In the genomic region with DNA sequence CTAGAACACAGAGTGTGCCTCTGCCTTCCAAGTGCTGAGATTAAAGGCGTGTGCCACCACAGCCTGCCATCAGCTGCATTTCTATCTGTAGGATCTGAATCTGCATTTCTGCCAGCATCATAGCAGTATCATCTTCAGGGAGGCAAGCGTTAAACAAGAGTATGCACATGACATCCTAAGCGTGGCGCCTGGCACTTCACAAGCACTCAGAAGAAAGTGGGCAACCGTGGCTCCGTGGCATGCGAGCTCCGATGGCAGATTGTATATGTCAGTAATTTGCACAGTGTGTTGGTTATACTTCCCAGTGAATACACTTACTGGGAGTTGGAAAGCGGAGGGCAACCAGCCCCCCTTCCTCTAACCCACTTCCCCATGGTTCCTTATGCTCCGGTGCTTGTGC, we compare ENCODE assay signal across 28 mouse cellular contexts. TPM values are rescaled to one million over a fixed set of nuclear protein-coding genes. Genes with fewer than 3 reads are reported as not detected.
DNase-seq lines count a peak whose midpoint lies in the region; ATAC-seq and TF ChIP-seq lines count a peak whose summit lies in the region.
"Had no signal": no experiment of that assay in that cellular context is flagged by ENCODE, and none has a peak within 500 bp of the region (broad histone marks: within the 10 kb centered on the region; RNA-seq: fewer than 3 reads in every experiment).

No protein-coding gene starts in this region.

- H3K4me1 ChIP-seq in forebrain, embryonic 15.5 days = no peaks in the 10 kb centered on the region
- no peaks in the 10 kb centered on the region for H3K4me1 ChIP-seq in forebrain, embryonic 10.5 days
- H3K4me1 ChIP-seq in midbrain, embryonic 14.5 days (ENCODE audit: control insufficient read depth, insufficient read depth, low read length) = no peaks in the 10 kb centered on the region
- H3K4me1 ChIP-seq: embryonic facial prominence, embryonic 10.5 days; embryonic facial prominence, embryonic 13.5 days; heart, embryonic 13.5 days; hindbrain, embryonic 12.5 days; hindbrain, embryonic 15.5 days had no signal

- DNase-seq in forebrain, embryonic 10.5 days (ENCODE audit: extremely low spot score, low spot score) = no peak
- no peak for DNase-seq in frontal cortex, postnatal 14 days (ENCODE audit: low spot score in 2 of 2)
- peak; percentile 50 for DNase-seq in brain, embryonic 14.5 days (ENCODE audit: low read depth)
- DNase-seq in midbrain, embryonic 14.5 days = no peak
- DNase-seq: adrenal gland, postnatal 10 days; adrenal gland, postnatal 36 days; B cell, adult 2 months; cerebellum, adult 11-12 months; cerebellum, adult 8-10 months; cerebellum, postnatal 10 days; cerebellum, postnatal 36 days; embryo, embryonic 11 days; gastrocnemius, postnatal 10 days; gastrocnemius, postnatal 36 days; heart, adult 2 months; kidney, adult 2 months had no signal

- H3K4me2 ChIP-seq in forebrain, embryonic 15.5 days (replicated peaks) = no peak overlapping the region
- H3K4me2 ChIP-seq in midbrain, embryonic 14.5 days (ENCODE audit: low read length) = no peak overlapping the region
- H3K4me2 ChIP-seq: embryonic facial prominence, embryonic 13.5 days; heart, embryonic 13.5 days; hindbrain, embryonic 12.5 days; hindbrain, embryonic 15.5 days had no signal

- H3K9ac ChIP-seq in forebrain, embryonic 15.5 days (replicated peaks) = no peak overlapping the region
- H3K9ac ChIP-seq in midbrain, embryonic 14.5 days (replicated peaks; ENCODE audit: low read length) = no peak overlapping the region
- H3K9ac ChIP-seq: embryonic facial prominence, embryonic 13.5 days; heart, embryonic 13.5 days; hindbrain, embryonic 12.5 days; hindbrain, embryonic 15.5 days had no signal

- H3K27ac ChIP-seq in forebrain, embryonic 15.5 days (replicated peaks) = no peak overlapping the region
- H3K27ac ChIP-seq in forebrain, embryonic 10.5 days = no peak overlapping the region
- no peak overlapping the region for H3K27ac ChIP-seq in midbrain, embryonic 14.5 days (replicated peaks; ENCODE audit: low read depth, low read length)
- H3K27ac ChIP-seq: embryonic facial prominence, embryonic 10.5 days; embryonic facial prominence, embryonic 13.5 days; heart, adult 2 months; heart, embryonic 10.5 days; heart, embryonic 13.5 days; hindbrain, embryonic 12.5 days; hindbrain, embryonic 15.5 days had no signal

- H3K9me3 ChIP-seq in forebrain, embryonic 15.5 days = no peaks in the 10 kb centered on the region
- no peaks in the 10 kb centered on the region for H3K9me3 ChIP-seq in forebrain, embryonic 10.5 days
- no peaks in the 10 kb centered on the region for H3K9me3 ChIP-seq in midbrain, embryonic 14.5 days (ENCODE audit: control insufficient read depth, low read length)
- H3K9me3 ChIP-seq: embryonic facial prominence, embryonic 10.5 days; embryonic facial prominence, embryonic 13.5 days; G1E; heart, embryonic 10.5 days; heart, embryonic 13.5 days; hindbrain, embryonic 12.5 days; hindbrain, embryonic 15.5 days had no signal

- WGBS in forebrain, embryonic 15.5 days = 78% methylated on average over 10 of the region's 10 CpGs
- WGBS in forebrain, embryonic 10.5 days = 89% methylated on average over 10 of the region's 10 CpGs
- 88% methylated on average over 10 of the region's 10 CpGs for WGBS in midbrain, embryonic 14.5 days

- no peak for TF ChIP-seq CTCF in brain, embryonic 14.5 days (IDR thresholded peaks at IDR 0.05; ENCODE audit: borderline replicate concordance, extremely low read depth, insufficient read depth, insufficient read length)

- no peaks in the 10 kb centered on the region for H3K36me3 ChIP-seq in forebrain, embryonic 15.5 days
- H3K36me3 ChIP-seq in forebrain, embryonic 10.5 days (replicated peaks) = no peaks in the 10 kb centered on the region
- H3K36me3 ChIP-seq in midbrain, embryonic 14.5 days (ENCODE audit: control insufficient read depth, insufficient read depth, low read length) = no peaks in the 10 kb centered on the region
- H3K36me3 ChIP-seq: embryonic facial prominence, embryonic 10.5 days; embryonic facial prominence, embryonic 13.5 days; G1E; heart, embryonic 10.5 days; heart, embryonic 13.5 days; hindbrain, embryonic 12.5 days; hindbrain, embryonic 15.5 days had no signal

- H3K27me3 ChIP-seq in forebrain, embryonic 15.5 days = no peaks in the 10 kb centered on the region
- H3K27me3 ChIP-seq in forebrain, embryonic 10.5 days (ENCODE audit: poor library complexity, severe bottlenecking) = no peaks in the 10 kb centered on the region
- no peaks in the 10 kb centered on the region for H3K27me3 ChIP-seq in midbrain, embryonic 14.5 days (ENCODE audit: control insufficient read depth, insufficient read depth, low read length)
- H3K27me3 ChIP-seq: embryonic facial prominence, embryonic 13.5 days; heart, embryonic 13.5 days; hindbrain, embryonic 12.5 days; hindbrain, embryonic 15.5 days; Patski had no signal

- peak; percentile 75; the same call in 1 of the 2 replicates for ATAC-seq in forebrain, embryonic 15.5 days (replicated peaks)
- ATAC-seq in frontal cortex, adult (ENCODE audit: low TSS enrichment) = peak; percentile 59; the same call in 1 of the 2 replicates
- ATAC-seq in midbrain, embryonic 14.5 days (ENCODE audit: low FRiP score, low TSS enrichment) = no peak
- ATAC-seq: intestine, postnatal 0 days; Patski had no signal

- H3K4me3 ChIP-seq in forebrain, embryonic 15.5 days = no peak overlapping the region
- no peak overlapping the region for H3K4me3 ChIP-seq in forebrain, embryonic 10.5 days
- H3K4me3 ChIP-seq in midbrain, embryonic 14.5 days (replicated peaks; ENCODE audit: low read depth, low read length) = no peak overlapping the region
- H3K4me3 ChIP-seq: embryonic facial prominence, embryonic 10.5 days; embryonic facial prominence, embryonic 13.5 days; erythroblast, embryonic 14.5 days; heart, adult 2 months; heart, embryonic 10.5 days; heart, embryonic 13.5 days; hindbrain, embryonic 12.5 days; hindbrain, embryonic 15.5 days had no signal

- TF ChIP-seq POLR2A in brain, embryonic 14.5 days (IDR thresholded peaks at IDR 0.05; ENCODE audit: borderline replicate concordance, extremely low read depth, insufficient read depth, insufficient read length, poor library complexity, severe bottlenecking) = no peak

RNA-seq across cellular contexts. Expression of a gene that starts 25.3 kb away (rescaled TPM):
- polyA plus RNA-seq in forebrain, embryonic 15.5 days (2015; fragmentation: Nextera tagmentation; extraction: Ambion mirVana) = 0.17 and 0.24 TPM in 2 replicates
- polyA plus RNA-seq in forebrain, embryonic 10.5 days (2016; fragmentation: Nextera tagmentation; extraction: Ambion mirVana) = 0.07 and 0.27 TPM in 2 replicates
- 0.14 TPM in 2 replicates for polyA plus RNA-seq in brain, embryonic 14.5 days (2012; rRNA removed)
- polyA plus RNA-seq in midbrain, embryonic 14.5 days (2014; fragmentation: Nextera tagmentation; extraction: Ambion mirVana) = 0.22 and 0.53 TPM in 2 replicates
- polyA plus RNA-seq: hindbrain, embryonic 15.5 days had no signal

RNA-seq across cellular contexts. Expression of a gene that starts 28.6 kb away (rescaled TPM):
- 2.3 and 2.8 TPM in 2 replicates for polyA plus RNA-seq in forebrain, embryonic 15.5 days (2015; fragmentation: Nextera tagmentation; extraction: Ambion mirVana)
- not detected in 2 replicates for polyA plus RNA-seq in forebrain, embryonic 10.5 days (2016; fragmentation: Nextera tagmentation; extraction: Ambion mirVana)
- polyA plus RNA-seq in brain, embryonic 14.5 days (2012; rRNA removed) = 6.5 and 8.2 TPM in 2 replicates
- polyA plus RNA-seq in midbrain, embryonic 14.5 days (2014; fragmentation: Nextera tagmentation; extraction: Ambion mirVana) = 2.5 and 4.6 TPM in 2 replicates

RNA-seq across cellular contexts. Expression of a gene that starts 47.2 kb away (rescaled TPM):
- polyA plus RNA-seq in forebrain, embryonic 15.5 days (2015; fragmentation: Nextera tagmentation; extraction: Ambion mirVana) = 0.19 and 0.73 TPM in 2 replicates
- 0.64 and 0.78 TPM in 2 replicates for polyA plus RNA-seq in forebrain, embryonic 10.5 days (2016; fragmentation: Nextera tagmentation; extraction: Ambion mirVana)
- polyA plus RNA-seq in brain, embryonic 14.5 days (2012; rRNA removed) = 0.26 and 0.36 TPM in 2 replicates
- polyA plus RNA-seq in midbrain, embryonic 14.5 days (2014; fragmentation: Nextera tagmentation; extraction: Ambion mirVana) = 0.26 and 0.29 TPM in 2 replicates
- polyA plus RNA-seq: erythroblast, embryonic 14.5 days; G1E had no signal
